Mouse (Mus musculus): Measurements from ENCODE around the gene Ropn1l. TPM values are rescaled to one million over a fixed set of nuclear protein-coding genes. Genes with fewer than 3 reads are reported as not detected.

Ropn1l gene
- total and polyA plus RNA-seq, 2 experiments, result 8.0 to 12.1 TPM

GRCm38 (mm10) chr15:31441996-31442395 lies 11.5 kb downstream of the Ropn1l start:
- no peak overlapping the region for H3K4me3 ChIP-seq (ENCODE audit: insufficient read depth, low read depth, low read length)
- H3K36me3 ChIP-seq (ENCODE audit: control insufficient read depth, insufficient read depth, low read length), result no peaks in the 10 kb centered on the region
- no peak for TF ChIP-seq CTCF (IDR thresholded peaks at IDR 0.05; ENCODE audit: low read depth, low read length)
- TF ChIP-seq POLR2A (IDR thresholded peaks at IDR 0.05; ENCODE audit: extremely low read depth, insufficient read depth, low read length), result no peak
- H3K27me3 ChIP-seq (ENCODE audit: control insufficient read depth, insufficient read depth, low read length), result no peaks in the 10 kb centered on the region
- H3K79me2 ChIP-seq (ENCODE audit: control insufficient read depth, insufficient read depth, low read length), result no peaks in the 10 kb centered on the region
- WGBS, result 81% methylated on average over 6 of the region's 6 CpGs
- H3K9ac ChIP-seq (ENCODE audit: low read depth, low read length), result no peak overlapping the region
- no peak overlapping the region for H3K27ac ChIP-seq (replicated peaks; ENCODE audit: insufficient read depth, low read depth, low read length)
- no peaks in the 10 kb centered on the region for H3K4me1 ChIP-seq (ENCODE audit: control insufficient read depth, insufficient read depth, low read length)
- no peak for DNase-seq (ENCODE audit: extremely low read depth, low read depth, low spot score)

- Histone ChIP-seq H3K27ac (replicated peaks; ENCODE audit: insufficient read depth, low read depth, low read length) (no peak overlapping the region), H3K9ac (ENCODE audit: low read depth, low read length) (no peak overlapping the region), H3K27me3 (ENCODE audit: control insufficient read depth, insufficient read depth, low read length) (no peaks in the 10 kb centered on the region), H3K79me2 (ENCODE audit: control insufficient read depth, insufficient read depth, low read length) (no peaks in the 10 kb centered on the region), H3K4me1 (ENCODE audit: control insufficient read depth, insufficient read depth, low read length) (no peaks in the 10 kb centered on the region), H3K4me3 (ENCODE audit: insufficient read depth, low read depth, low read length) (no peak overlapping the region), H3K36me3 (ENCODE audit: control insufficient read depth, insufficient read depth, low read length) (no peaks in the 10 kb centered on the region)
- no peak for DNase-seq (ENCODE audit: extremely low read depth, low read depth, low spot score)
- 87% methylated on average over 2 of the region's 2 CpGs for WGBS
- TF ChIP-seq CTCF (IDR thresholded peaks at IDR 0.05; ENCODE audit: low read depth, low read length) (no peak), POLR2A (IDR thresholded peaks at IDR 0.05; ENCODE audit: extremely low read depth, insufficient read depth, low read length) (no peak)
Measured at GRCm38 (mm10) chr15:31436811-31437210, 16.7 kb downstream of the Ropn1l start.

DNA sequence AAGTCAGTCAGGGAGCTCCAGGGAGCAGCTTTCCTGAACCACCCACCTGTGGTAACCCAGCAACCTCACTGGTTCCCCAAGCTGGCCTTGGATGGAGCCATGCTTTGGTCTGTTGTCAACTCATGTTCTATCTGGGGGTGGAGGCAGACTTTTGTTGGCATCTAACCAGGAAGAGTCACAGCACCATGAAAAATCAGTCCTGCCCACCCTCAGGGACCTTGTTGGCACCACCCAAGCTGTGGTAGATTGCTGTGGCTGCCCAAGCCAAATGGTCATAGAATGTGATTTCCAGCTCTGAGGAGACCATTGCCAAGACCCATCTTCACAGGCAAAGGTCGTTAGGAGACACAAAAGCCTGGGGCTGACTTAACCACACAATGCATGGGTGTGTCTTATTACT lies 17.5 kb downstream of the Ropn1l start:
- Histone ChIP-seq H3K4me1 (ENCODE audit: control insufficient read depth, insufficient read depth, low read length) (no peaks in the 10 kb centered on the region), H3K36me3 (ENCODE audit: control insufficient read depth, insufficient read depth, low read length) (no peaks in the 10 kb centered on the region), H3K79me2 (ENCODE audit: control insufficient read depth, insufficient read depth, low read length) (no peaks in the 10 kb centered on the region), H3K27me3 (ENCODE audit: control insufficient read depth, insufficient read depth, low read length) (no peaks in the 10 kb centered on the region), H3K4me3 (ENCODE audit: insufficient read depth, low read depth, low read length) (no peak overlapping the region), H3K9ac (ENCODE audit: low read depth, low read length) (no peak overlapping the region), H3K27ac (replicated peaks; ENCODE audit: insufficient read depth, low read depth, low read length) (no peak overlapping the region)
- no peak for DNase-seq (ENCODE audit: extremely low read depth, low read depth, low spot score)
- 64% methylated on average over 1 of the region's 1 CpGs for WGBS
- TF ChIP-seq POLR2A (IDR thresholded peaks at IDR 0.05; ENCODE audit: extremely low read depth, insufficient read depth, low read length), result no peak
- no peak for TF ChIP-seq CTCF (IDR thresholded peaks at IDR 0.05; ENCODE audit: low read depth, low read length)

DNA sequence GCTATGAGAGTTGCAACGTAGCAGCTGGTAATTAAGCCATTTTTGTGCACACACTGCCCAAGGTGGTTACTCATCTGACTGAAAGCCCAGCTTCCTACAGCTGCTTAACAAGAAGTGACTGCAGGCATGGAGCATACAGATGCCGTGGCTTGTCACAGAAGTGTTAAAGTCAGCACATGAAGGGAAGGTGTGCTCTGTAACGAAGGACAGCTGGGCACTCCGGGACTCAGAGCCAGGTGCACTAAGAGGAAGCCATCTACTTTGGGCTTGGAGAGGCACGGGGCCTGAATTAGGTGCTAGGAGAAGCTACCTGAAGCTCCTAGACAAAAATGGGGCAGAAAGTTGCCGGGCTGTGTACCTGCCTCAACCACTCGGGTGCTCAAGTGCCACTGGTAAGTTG lies 19.8 kb downstream of the Ropn1l start:
- no peak overlapping the region for H3K9ac ChIP-seq (ENCODE audit: low read depth, low read length)
- H3K36me3 ChIP-seq (ENCODE audit: control insufficient read depth, insufficient read depth, low read length), result no peaks in the 10 kb centered on the region
- H3K4me3 ChIP-seq (ENCODE audit: insufficient read depth, low read depth, low read length), result no peak overlapping the region
- no peak for DNase-seq (ENCODE audit: extremely low read depth, low read depth, low spot score)
- no peak overlapping the region for H3K27ac ChIP-seq (replicated peaks; ENCODE audit: insufficient read depth, low read depth, low read length)
- no peaks in the 10 kb centered on the region for H3K27me3 ChIP-seq (ENCODE audit: control insufficient read depth, insufficient read depth, low read length)
- WGBS, result 81% methylated on average over 7 of the region's 7 CpGs
- H3K4me1 ChIP-seq (ENCODE audit: control insufficient read depth, insufficient read depth, low read length), result no peaks in the 10 kb centered on the region
- TF ChIP-seq CTCF (IDR thresholded peaks at IDR 0.05; ENCODE audit: low read depth, low read length) (no peak), POLR2A (IDR thresholded peaks at IDR 0.05; ENCODE audit: extremely low read depth, insufficient read depth, low read length) (no peak)
- no peaks in the 10 kb centered on the region for H3K79me2 ChIP-seq (ENCODE audit: control insufficient read depth, insufficient read depth, low read length)

- Histone ChIP-seq H3K4me3 (ENCODE audit: insufficient read depth, low read depth, low read length) (no peak overlapping the region), H3K36me3 (ENCODE audit: control insufficient read depth, insufficient read depth, low read length) (no peaks in the 10 kb centered on the region), H3K4me1 (ENCODE audit: control insufficient read depth, insufficient read depth, low read length) (no peaks in the 10 kb centered on the region), H3K27ac (replicated peaks; ENCODE audit: insufficient read depth, low read depth, low read length) (no peak overlapping the region), H3K79me2 (ENCODE audit: control insufficient read depth, insufficient read depth, low read length) (no peaks in the 10 kb centered on the region), H3K27me3 (ENCODE audit: control insufficient read depth, insufficient read depth, low read length) (no peaks in the 10 kb centered on the region), H3K9ac (ENCODE audit: low read depth, low read length) (no peak overlapping the region)
- TF ChIP-seq POLR2A (IDR thresholded peaks at IDR 0.05; ENCODE audit: extremely low read depth, insufficient read depth, low read length), result no peak
- TF ChIP-seq CTCF (IDR thresholded peaks at IDR 0.05; ENCODE audit: low read depth, low read length), result no peak
- WGBS, result 87% methylated on average over 8 of the region's 8 CpGs
- DNase-seq (ENCODE audit: extremely low read depth, low read depth, low spot score), result no peak
Measured at GRCm38 (mm10) chr15:31431847-31432246, 21.7 kb downstream of the Ropn1l start.

GRCm38 (mm10) chr15:31430014-31430413 lies 23.5 kb downstream of the Ropn1l start:
- H3K36me3 ChIP-seq (ENCODE audit: control insufficient read depth, insufficient read depth, low read length), result no peaks in the 10 kb centered on the region
- no peak overlapping the region for H3K9ac ChIP-seq (ENCODE audit: low read depth, low read length)
- WGBS, result 91% methylated on average over 2 of the region's 2 CpGs
- H3K27me3 ChIP-seq (ENCODE audit: control insufficient read depth, insufficient read depth, low read length), result no peaks in the 10 kb centered on the region
- no peaks in the 10 kb centered on the region for H3K4me1 ChIP-seq (ENCODE audit: control insufficient read depth, insufficient read depth, low read length)
- H3K27ac ChIP-seq (replicated peaks; ENCODE audit: insufficient read depth, low read depth, low read length), result no peak overlapping the region
- H3K79me2 ChIP-seq (ENCODE audit: control insufficient read depth, insufficient read depth, low read length), result no peaks in the 10 kb centered on the region
- no peak for DNase-seq (ENCODE audit: extremely low read depth, low read depth, low spot score)
- TF ChIP-seq CTCF (IDR thresholded peaks at IDR 0.05; ENCODE audit: low read depth, low read length), result no peak
- H3K4me3 ChIP-seq (ENCODE audit: insufficient read depth, low read depth, low read length), result no peak overlapping the region

All from liver, adult 2 months (tissue).